Mouse (Mus musculus) heart, postnatal 0 days (tissue): ENCODE measurements around the gene Hmbs. TPM values are rescaled to one million over a fixed set of nuclear protein-coding genes. Genes with fewer than 3 reads are reported as not detected.
"Not testable (repeated sequence)": the region's sequence is repeated elsewhere in the genome, so short reads cannot be mapped to it uniquely, and the experiment has no call there.

Experiments used
- ATAC-seq: fragments of 200-750 bp; cut with Nextera tagmentation; 2 replicates; pipeline ENCODE4 v1.8.0; 2017; ENCODE audit warnings: low read depth, moderate number of reproducible peaks, moderate library complexity; ENCODE audit not compliant: insufficient read depth
- DNase-seq: peaks from one replicate; pipeline ENCODE4 v3.0.0-alpha.2; 2016; ENCODE audit warnings: low spot score
- H3K27ac ChIP-seq: fragments of 300-500 bp; sonication (generic); 2 replicates; pipeline ENCODE4 v1.5.1; 2014; ENCODE audit warnings: low read depth, mild to moderate bottlenecking
- H3K27me3 ChIP-seq: fragments of 300-500 bp; sonication (generic); 2 replicates; pipeline ENCODE4 v1.6.1; 2014; ENCODE audit warnings: low read length, mixed read lengths; ENCODE audit not compliant: control insufficient read depth, insufficient read depth
- H3K36me3 ChIP-seq: fragments of 300-500 bp; sonication (generic); replicated peaks from 2 replicates; pipeline ENCODE4 v1.6.1; 2014; ENCODE audit warnings: low read length, mixed read lengths; ENCODE audit not compliant: control insufficient read depth, insufficient read depth
- H3K4me1 ChIP-seq: fragments of 300-500 bp; sonication (generic); 2 replicates; pipeline ENCODE4 v1.6.1; 2014; ENCODE audit warnings: antibody characterized with exemption; ENCODE audit not compliant: control insufficient read depth, insufficient read depth
- H3K4me2 ChIP-seq: fragments of 300-500 bp; sonication (generic); 2 replicates; pipeline ENCODE4 v1.6.1; 2014; ENCODE audit warnings: low read depth, mild to moderate bottlenecking, low read length, moderate library complexity
- H3K4me3 ChIP-seq: fragments of 300-500 bp; sonication (generic); 2 replicates; pipeline ENCODE4 v1.5.1; 2014; ENCODE audit warnings: low read depth, low read length
- H3K9ac ChIP-seq: fragments of 300-500 bp; sonication (generic); replicated peaks from 2 replicates; pipeline ENCODE4 v1.6.1; 2014; ENCODE audit warnings: low read depth, low read length, mixed read lengths
- H3K9me3 ChIP-seq: fragments of 300-500 bp; sonication (generic); replicated peaks from 2 replicates; pipeline ENCODE4 v1.6.1; 2016; ENCODE audit warnings: low read length; ENCODE audit not compliant: control insufficient read depth
- CTCF ChIP-seq: IDR thresholded peaks from 2 replicates; pipeline ENCODE4 v1.5.1; 2016; ENCODE audit warnings: antibody characterized with exemption, control low read depth, low read depth
- EP300 ChIP-seq: IDR thresholded peaks from 2 replicates; pipeline ENCODE4 v1.6.1; 2016; ENCODE audit warnings: antibody characterized with exemption, low read depth
- WGBS: fragments of 180-500 bp; shearing (Covaris S2); extraction: QIAGEN DNeasy Blood & Tissue Kit; methylation state at CpG from one replicate; pipeline ENCODE4 v1.1.7; 2014; 5-methylcytosine and 5-hydroxymethylcytosine counted together
- polyA plus RNA-seq: library from polyadenylated mRNA; unstranded; fragments of >200 nt; fragmentation: Nextera tagmentation; extraction: Ambion mirVana; gene quantifications from 2 replicates; pipeline ENCODE4 v1.2.1, GENCODE M21; 2015
- total RNA-seq: library from RNA; depleted of rRNA; stranded (reverse); fragments of >200 nt; gene quantifications from 2 replicates; pipeline ENCODE4 v1.2.3, GENCODE M21; 2014; ENCODE audit warnings: low replicate concordance

The Hmbs gene
- total and polyA plus RNA-seq, 2 experiments from 2014 or later: 81.3 to 96.3 TPM

- Histone ChIP-seq H3K9ac (peak overlapping the region; percentile 71), H3K4me1 (peaks cover 15% of the 10 kb centered on the region), H3K36me3 (peaks cover 43% of the 10 kb centered on the region), H3K9me3 (no peaks in the 10 kb centered on the region), H3K27me3 (no peaks in the 10 kb centered on the region), H3K4me3 (peak overlapping the region; percentile 62), H3K4me2 (peak overlapping the region; percentile 87), H3K27ac (peak overlapping the region; percentile 69)
- ATAC-seq (no peak), DNase-seq (no peak)
- 5% methylated on average over 15 of the region's 15 CpGs for WGBS
- no peak for TF ChIP-seq CTCF
- no peak for TF ChIP-seq EP300
Observed at GRCm38 (mm10) chr9:44379862-44380261, 35.8 kb upstream of the Hmbs start.

DNA sequence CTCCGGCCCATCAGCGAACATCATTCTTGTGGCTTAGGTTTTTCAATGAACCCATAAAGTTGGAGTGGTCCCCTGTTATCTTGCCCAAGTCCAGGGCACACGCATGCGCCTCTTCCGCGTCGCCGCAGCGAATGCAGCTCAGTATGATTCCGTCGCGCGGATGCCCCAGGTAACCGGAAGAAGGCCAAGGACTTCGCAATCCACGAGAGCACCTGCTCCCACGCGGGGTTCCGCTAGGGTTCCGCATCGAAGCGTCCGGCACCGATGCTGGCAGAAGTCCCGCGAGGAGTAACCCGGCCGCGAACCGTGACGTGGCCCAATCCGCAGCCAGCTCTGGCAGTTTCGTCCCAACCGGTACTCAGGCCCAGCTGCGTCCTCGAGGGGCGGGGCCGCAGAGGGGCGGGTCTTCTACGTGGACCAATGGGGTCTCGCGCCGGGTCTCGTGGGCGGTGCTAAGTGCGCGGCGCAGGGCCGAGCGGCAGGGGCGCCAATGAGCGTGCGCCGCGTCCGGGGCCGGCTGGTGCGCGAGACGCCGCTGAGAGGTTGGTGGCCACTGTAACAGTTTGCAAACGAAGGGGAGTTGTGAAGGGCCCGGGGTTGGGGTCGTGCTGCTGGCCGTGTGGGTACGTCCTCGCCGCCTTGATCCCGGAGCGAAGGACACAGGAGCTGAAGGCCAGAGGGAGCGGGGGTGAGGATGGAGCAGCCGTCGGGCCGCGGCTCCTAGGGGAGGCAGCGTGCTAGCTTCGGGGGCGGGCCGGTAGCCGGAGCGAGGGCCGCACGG is 35.2 kb upstream of the Hmbs start, which contains the start of gene Hyou1:
TSS of gene Hyou1 (plus strand) at position 437 of the 781 bp plus-strand sequence.
- H3K27me3 ChIP-seq: no peaks in the 10 kb centered on the region
- peak within 1 kb of the TSS; percentile 73 for H3K27ac ChIP-seq
- DNase-seq (peak; percentile 97), ATAC-seq (peak; percentile 99)
- peaks cover 15% of the 10 kb centered on the region for H3K4me1 ChIP-seq
- WGBS: 0% methylated on average over 82 of the region's 83 CpGs
- H3K4me2 ChIP-seq: peak within 1 kb of the TSS; percentile 87
- H3K4me3 ChIP-seq: peak within 1 kb of the TSS; percentile 62
- peak; percentile 37 for TF ChIP-seq CTCF
- TF ChIP-seq EP300: peak; percentile 15; the same call in 1 of the 2 replicates
- H3K9me3 ChIP-seq: no peaks in the 10 kb centered on the region
- H3K9ac ChIP-seq: peak within 1 kb of the TSS; percentile 78
- H3K36me3 ChIP-seq: peaks cover 37% of the 10 kb centered on the region

GRCm38 (mm10) chr9:44378153-44378730 is 34.2 kb upstream of the Hmbs start:
- Histone ChIP-seq H3K4me1 (peaks cover 15% of the 10 kb centered on the region), H3K36me3 (peaks cover 27% of the 10 kb centered on the region), H3K4me2 (peak overlapping the region; percentile 71), H3K9ac (peak overlapping the region; percentile 78; the same call in 1 of the 2 replicates), H3K4me3 (peak overlapping the region; percentile 62), H3K9me3 (no peaks in the 10 kb centered on the region), H3K27me3 (no peaks in the 10 kb centered on the region), H3K27ac (no peak overlapping the region)
- no peak for TF ChIP-seq EP300
- TF ChIP-seq CTCF: no peak
- ATAC-seq (no peak), DNase-seq (no peak)
- 80% methylated on average over 5 of the region's 5 CpGs for WGBS

DNA sequence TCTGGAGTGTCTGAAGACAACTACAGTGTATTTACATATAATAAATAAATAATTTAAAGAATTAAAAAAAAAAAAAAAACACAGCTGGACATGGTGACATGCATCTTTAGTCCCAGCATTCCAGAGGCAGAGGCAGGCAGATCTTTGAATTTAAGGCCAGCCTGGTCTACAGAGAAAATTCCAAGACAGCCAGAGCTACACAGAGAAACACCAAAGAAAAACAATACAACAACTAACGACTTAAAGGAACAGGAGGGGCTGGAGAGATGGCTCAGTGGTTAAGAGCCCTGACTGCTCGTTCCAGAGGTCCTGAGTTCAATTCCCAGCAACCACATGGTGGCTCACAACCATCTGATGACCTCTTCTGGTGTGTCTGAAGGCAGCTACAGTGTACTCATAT is 33.3 kb upstream of the Hmbs start:
- H3K9me3 ChIP-seq, H3K9ac ChIP-seq, H3K27me3 ChIP-seq, H3K27ac ChIP-seq, H3K4me2 ChIP-seq, H3K4me3 ChIP-seq, ATAC-seq, DNase-seq: not testable (repeated sequence)
- peaks cover 15% of the 10 kb centered on the region for H3K4me1 ChIP-seq
- 82% methylated on average over 2 of the region's 2 CpGs for WGBS
- peaks cover 18% of the 10 kb centered on the region for H3K36me3 ChIP-seq

DNA sequence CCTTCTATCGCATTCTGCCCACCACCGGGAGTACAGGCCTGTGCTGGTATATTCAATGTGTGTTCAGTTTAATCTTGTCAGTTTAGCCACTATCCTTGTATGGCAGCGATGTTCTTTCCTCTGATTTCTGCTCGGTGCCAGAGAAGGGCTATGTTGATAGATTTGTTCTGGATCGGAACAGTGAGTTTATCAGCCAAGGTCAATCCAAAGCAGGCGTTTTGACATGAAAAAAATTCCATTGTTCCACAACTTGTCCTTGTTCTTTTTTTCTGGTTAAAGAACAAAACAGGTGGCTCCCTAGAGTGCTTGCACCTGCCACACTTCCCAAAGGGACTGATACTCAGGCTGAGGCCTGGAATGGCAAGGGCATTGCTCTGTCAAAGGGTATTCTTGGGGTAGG is 32.1 kb upstream of the Hmbs start:
- ATAC-seq: no peak
- H3K9me3 ChIP-seq: no peaks in the 10 kb centered on the region
- no peak overlapping the region for H3K4me3 ChIP-seq
- H3K9ac ChIP-seq: no peak overlapping the region
- H3K27me3 ChIP-seq: no peaks in the 10 kb centered on the region
- H3K4me1 ChIP-seq: peaks cover 15% of the 10 kb centered on the region
- no peak overlapping the region for H3K4me2 ChIP-seq
- no peak for DNase-seq
- H3K27ac ChIP-seq: no peak overlapping the region
- TF ChIP-seq CTCF: no peak
- TF ChIP-seq EP300: no peak
- peaks cover 6% of the 10 kb centered on the region for H3K36me3 ChIP-seq
- 77% methylated on average over 6 of the region's 6 CpGs for WGBS
